Mouse (Mus musculus): Measurements from ENCODE around the gene Synrg. TPM values are rescaled to one million over a fixed set of nuclear protein-coding genes. Genes with fewer than 3 reads are reported as not detected.

Synrg gene
- polyA plus RNA-seq, 1 experiment: 21.0 TPM

DNA sequence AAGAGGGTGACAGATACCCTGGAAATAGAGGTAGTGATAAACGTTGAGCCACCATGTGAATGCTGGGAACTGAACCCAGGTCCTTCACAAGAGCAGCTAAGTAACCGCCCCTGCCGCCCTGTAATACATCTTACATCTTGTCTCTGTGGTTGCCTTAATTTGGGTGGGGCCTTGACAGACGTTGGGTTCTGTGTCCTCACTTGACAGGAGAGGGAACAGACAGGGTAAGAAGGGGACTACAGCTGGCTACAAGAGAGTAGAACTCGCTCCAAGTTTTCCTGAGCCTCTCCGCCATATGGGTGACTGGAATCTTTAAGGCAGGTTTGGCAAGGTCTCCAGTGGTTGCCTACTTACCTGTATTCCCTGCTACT is 4.0 kb downstream of the Synrg start:
- no peak overlapping the region for H3K4me3 ChIP-seq (ENCODE audit: insufficient read depth, low read depth, low read length)
- H3K4me1 ChIP-seq (ENCODE audit: control insufficient read depth, insufficient read depth, low read length): peaks cover 6% of the 10 kb centered on the region; the same call in 1 of the 2 replicates
- 85% methylated on average over 6 of the region's 6 CpGs for WGBS
- TF ChIP-seq POLR2A (IDR thresholded peaks at IDR 0.05; ENCODE audit: low read depth, low read length) (no peak), CTCF (conservative IDR thresholded peaks at IDR 0.05; ENCODE audit: insufficient read depth, insufficient read length, low read depth, low read length) (no peak)
- no peaks in the 10 kb centered on the region for H3K27me3 ChIP-seq (replicated peaks; ENCODE audit: control insufficient read depth, insufficient read depth, low read length)
- H3K27ac ChIP-seq (ENCODE audit: insufficient read depth, low read depth, low read length): no peak overlapping the region
- DNase-seq: no peak
- no peaks in the 10 kb centered on the region for H3K36me3 ChIP-seq (ENCODE audit: control insufficient read depth, insufficient read depth, low read length)

DNA sequence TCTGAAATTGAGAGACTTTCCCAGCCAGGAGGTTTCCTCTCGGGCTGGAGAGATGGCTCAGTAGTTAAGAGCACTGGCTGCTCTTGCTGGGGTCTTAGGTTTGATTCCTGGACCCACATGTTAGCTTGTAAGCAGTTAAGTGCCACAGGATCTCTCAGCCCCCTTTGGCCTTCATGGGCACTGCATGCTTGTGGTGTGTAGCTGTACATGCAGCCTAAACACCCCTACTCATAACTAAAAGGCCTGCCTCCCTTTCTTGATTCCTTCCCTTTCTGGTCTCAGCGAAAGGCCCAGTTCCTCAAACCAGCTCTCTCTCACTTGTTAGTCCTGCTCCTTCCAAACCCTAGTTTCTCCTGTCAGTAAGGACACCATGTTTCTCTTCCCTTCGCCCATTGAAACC is 4.8 kb downstream of the Synrg start:
- no peaks in the 10 kb centered on the region for H3K36me3 ChIP-seq (ENCODE audit: control insufficient read depth, insufficient read depth, low read length)
- peaks cover 2% of the 10 kb centered on the region; the same call in 1 of the 2 replicates for H3K4me1 ChIP-seq (ENCODE audit: control insufficient read depth, insufficient read depth, low read length)
- no peak for DNase-seq
- 96% methylated on average over 3 of the region's 3 CpGs for WGBS
- TF ChIP-seq POLR2A (IDR thresholded peaks at IDR 0.05; ENCODE audit: low read depth, low read length): no peak
- TF ChIP-seq CTCF (conservative IDR thresholded peaks at IDR 0.05; ENCODE audit: insufficient read depth, insufficient read length, low read depth, low read length): 0 out of 2 replicates have a peak, but pooled peaks have one; percentile 4
- H3K27ac ChIP-seq (ENCODE audit: insufficient read depth, low read depth, low read length): no peak overlapping the region
- H3K27me3 ChIP-seq (replicated peaks; ENCODE audit: control insufficient read depth, insufficient read depth, low read length): no peaks in the 10 kb centered on the region
- no peak overlapping the region for H3K4me3 ChIP-seq (ENCODE audit: insufficient read depth, low read depth, low read length)

DNA sequence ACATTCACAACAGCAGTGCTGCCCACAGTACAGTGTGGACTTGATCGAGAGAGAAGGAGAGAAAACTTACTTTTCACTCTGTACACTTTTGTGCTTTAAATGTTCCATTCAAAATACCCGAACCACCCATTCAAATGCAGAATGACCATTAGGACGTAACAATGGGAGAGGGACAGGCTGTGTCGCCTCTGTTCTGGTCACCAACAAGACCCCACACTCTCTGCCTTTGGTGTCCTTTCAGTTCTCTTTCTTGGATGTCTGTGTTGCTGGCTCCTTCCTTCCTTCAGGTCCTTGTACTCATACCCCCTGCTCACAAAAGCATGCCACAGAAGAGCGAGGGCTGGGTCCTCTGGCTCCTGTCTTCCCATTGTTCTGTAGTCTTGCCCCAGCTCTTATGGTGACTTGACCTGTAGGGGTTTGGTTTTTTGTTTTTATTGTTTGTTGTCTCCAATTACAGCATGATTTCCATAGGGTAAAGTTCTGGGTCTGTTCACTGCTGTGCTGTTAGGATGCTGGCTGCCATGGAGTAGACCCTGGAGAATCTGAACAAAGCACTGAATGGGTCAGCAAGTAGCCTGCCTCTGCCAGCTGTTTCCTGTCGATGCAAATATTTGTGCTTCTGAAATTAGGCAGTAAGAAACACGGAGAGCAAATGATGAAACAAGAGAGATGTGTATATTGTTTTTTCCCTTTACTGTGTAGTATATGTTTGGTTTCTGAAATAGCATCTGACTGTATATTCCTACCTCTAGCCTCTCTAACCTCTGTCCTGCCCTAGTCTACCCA is 10.5 kb downstream of the Synrg start:
- Histone ChIP-seq H3K4me3 (ENCODE audit: insufficient read depth, low read depth, low read length) (no peak overlapping the region), H3K27ac (ENCODE audit: insufficient read depth, low read depth, low read length) (no peak overlapping the region), H3K27me3 (replicated peaks; ENCODE audit: control insufficient read depth, insufficient read depth, low read length) (no peaks in the 10 kb centered on the region), H3K36me3 (ENCODE audit: control insufficient read depth, insufficient read depth, low read length) (peaks cover 2% of the 10 kb centered on the region; the same call in 1 of the 2 replicates), H3K4me1 (ENCODE audit: control insufficient read depth, insufficient read depth, low read length) (no peaks in the 10 kb centered on the region)
- DNase-seq: no peak
- 69% methylated on average over 7 of the region's 7 CpGs for WGBS
- no peak for TF ChIP-seq POLR2A (IDR thresholded peaks at IDR 0.05; ENCODE audit: low read depth, low read length)
- no peak for TF ChIP-seq CTCF (conservative IDR thresholded peaks at IDR 0.05; ENCODE audit: insufficient read depth, insufficient read length, low read depth, low read length)

DNA sequence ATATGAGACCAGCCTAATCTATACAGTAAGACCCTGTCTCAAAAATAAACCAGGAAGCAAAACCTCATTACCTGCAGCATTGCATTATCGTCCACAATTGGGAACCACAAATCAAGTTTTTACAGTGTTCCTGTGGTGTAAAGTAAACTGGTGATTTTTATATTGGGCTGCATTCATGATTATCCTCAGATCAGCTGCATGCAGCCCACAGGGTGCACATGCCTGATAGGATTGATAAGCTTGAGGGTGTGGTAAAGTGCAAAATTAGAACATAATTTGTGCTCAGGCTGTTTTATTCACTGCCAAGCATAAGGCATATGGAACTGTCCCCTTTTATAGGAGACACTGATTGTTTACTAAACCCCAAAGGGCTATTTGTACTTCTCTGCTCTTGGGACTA is 11.3 kb downstream of the Synrg start:
- 82% methylated on average over 1 of the region's 1 CpGs for WGBS

DNA sequence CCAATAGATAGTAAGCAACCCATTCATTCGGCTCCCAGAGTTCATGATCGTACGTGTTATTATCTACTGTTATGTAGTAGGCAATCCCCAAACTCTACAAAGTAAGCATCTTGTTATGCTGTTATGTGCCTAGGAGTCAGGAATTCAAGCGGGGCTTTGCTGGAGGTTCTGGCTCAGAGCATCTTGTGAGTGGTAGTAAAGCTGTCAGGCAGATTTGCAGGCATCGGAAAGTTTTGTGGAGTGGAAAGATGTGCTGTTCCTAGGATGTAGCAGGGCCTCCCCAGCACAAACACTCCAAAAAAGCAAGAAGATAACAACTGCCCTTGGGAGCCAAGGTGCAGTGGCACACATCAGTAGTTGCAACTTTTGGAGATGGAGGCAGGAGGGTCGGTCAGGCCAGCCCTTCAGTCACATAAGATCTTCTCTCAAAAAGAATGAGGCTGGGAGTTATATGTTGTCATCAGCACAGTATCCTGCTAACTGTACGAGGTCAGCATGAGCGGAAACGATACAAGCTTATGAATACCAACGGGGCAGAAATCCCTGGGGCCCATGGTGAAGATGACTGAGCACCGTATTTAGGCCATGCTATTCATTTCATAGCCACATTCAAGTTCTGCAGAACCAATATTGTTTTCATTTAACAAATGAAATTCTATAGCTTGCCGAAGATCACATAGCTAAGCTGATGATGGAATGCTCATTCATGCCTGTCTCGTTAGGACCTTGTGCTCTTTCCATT is 12.2 kb downstream of the Synrg start:
- 59% methylated on average over 13 of the region's 13 CpGs for WGBS

More for the DNA sequence above, 11.3 kb downstream of the Synrg start:
- Histone ChIP-seq H3K27me3 (replicated peaks; ENCODE audit: control insufficient read depth, insufficient read depth, low read length) (no peaks in the 10 kb centered on the region), H3K27ac (ENCODE audit: insufficient read depth, low read depth, low read length) (no peak overlapping the region), H3K4me3 (ENCODE audit: insufficient read depth, low read depth, low read length) (no peak overlapping the region), H3K36me3 (ENCODE audit: control insufficient read depth, insufficient read depth, low read length) (peaks cover 2% of the 10 kb centered on the region; the same call in 1 of the 2 replicates), H3K4me1 (ENCODE audit: control insufficient read depth, insufficient read depth, low read length) (no peaks in the 10 kb centered on the region)
- no peak for DNase-seq
- TF ChIP-seq POLR2A (IDR thresholded peaks at IDR 0.05; ENCODE audit: low read depth, low read length) (no peak), CTCF (conservative IDR thresholded peaks at IDR 0.05; ENCODE audit: insufficient read depth, insufficient read length, low read depth, low read length) (no peak)

DNA sequence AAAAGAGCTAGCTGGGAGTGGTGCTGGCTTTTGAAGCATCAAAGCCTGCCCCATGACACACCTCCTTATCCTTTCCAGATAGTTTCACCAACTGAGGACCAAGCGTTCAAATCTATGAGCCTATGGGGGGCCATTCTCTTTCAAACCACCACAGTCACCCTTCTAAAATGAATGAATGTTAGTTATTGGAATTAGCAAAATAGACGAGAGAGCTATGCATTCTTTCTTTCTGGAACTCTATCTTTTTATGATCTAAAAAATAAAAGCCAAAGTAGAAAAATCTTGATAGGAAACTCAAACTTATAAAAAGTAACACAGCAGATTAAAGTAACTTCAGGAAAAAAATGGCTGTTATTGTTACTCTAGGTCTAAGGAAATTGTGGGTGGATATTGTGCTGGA is 13.6 kb downstream of the Synrg start:
- Histone ChIP-seq H3K27me3 (replicated peaks; ENCODE audit: control insufficient read depth, insufficient read depth, low read length) (no peaks in the 10 kb centered on the region), H3K27ac (ENCODE audit: insufficient read depth, low read depth, low read length) (no peak overlapping the region), H3K4me3 (ENCODE audit: insufficient read depth, low read depth, low read length) (no peak overlapping the region), H3K36me3 (ENCODE audit: control insufficient read depth, insufficient read depth, low read length) (peaks cover 7% of the 10 kb centered on the region), H3K4me1 (ENCODE audit: control insufficient read depth, insufficient read depth, low read length) (no peaks in the 10 kb centered on the region)
- DNase-seq: no peak
- WGBS: 90% methylated on average over 2 of the region's 2 CpGs
- no peak for TF ChIP-seq POLR2A (IDR thresholded peaks at IDR 0.05; ENCODE audit: low read depth, low read length)
- no peak for TF ChIP-seq CTCF (conservative IDR thresholded peaks at IDR 0.05; ENCODE audit: insufficient read depth, insufficient read length, low read depth, low read length)

More for the DNA sequence above, 12.2 kb downstream of the Synrg start:
- no peak for DNase-seq
- no peak overlapping the region for H3K27ac ChIP-seq (ENCODE audit: insufficient read depth, low read depth, low read length)
- H3K4me3 ChIP-seq (ENCODE audit: insufficient read depth, low read depth, low read length): no peak overlapping the region
- H3K36me3 ChIP-seq (ENCODE audit: control insufficient read depth, insufficient read depth, low read length): peaks cover 3% of the 10 kb centered on the region
- H3K4me1 ChIP-seq (ENCODE audit: control insufficient read depth, insufficient read depth, low read length): no peaks in the 10 kb centered on the region
- no peak for TF ChIP-seq CTCF (conservative IDR thresholded peaks at IDR 0.05; ENCODE audit: insufficient read depth, insufficient read length, low read depth, low read length)
- no peak for TF ChIP-seq POLR2A (IDR thresholded peaks at IDR 0.05; ENCODE audit: low read depth, low read length)
- no peaks in the 10 kb centered on the region for H3K27me3 ChIP-seq (replicated peaks; ENCODE audit: control insufficient read depth, insufficient read depth, low read length)

DNA sequence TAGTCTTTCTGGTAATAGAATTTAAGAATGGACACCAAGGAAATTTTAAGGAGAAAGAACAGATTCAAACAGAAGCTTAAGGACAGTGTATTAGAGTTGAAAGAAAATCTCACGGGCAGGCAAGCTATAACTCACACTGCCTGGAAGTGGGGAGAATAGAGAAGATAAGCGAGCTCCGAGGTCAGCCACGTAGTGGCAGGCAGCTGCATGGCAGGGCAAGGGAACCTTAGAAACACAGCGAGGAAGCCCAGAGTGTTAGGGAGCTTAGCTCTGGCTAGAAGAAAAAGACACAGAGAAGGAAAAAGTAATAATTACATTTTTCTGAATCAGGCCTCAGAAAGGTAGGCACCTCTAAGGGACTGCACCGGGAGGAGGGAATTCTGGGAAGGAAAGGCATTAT is 15.8 kb downstream of the Synrg start:
- Histone ChIP-seq H3K27me3 (replicated peaks; ENCODE audit: control insufficient read depth, insufficient read depth, low read length) (no peaks in the 10 kb centered on the region), H3K4me3 (ENCODE audit: insufficient read depth, low read depth, low read length) (no peak overlapping the region), H3K27ac (ENCODE audit: insufficient read depth, low read depth, low read length) (no peak overlapping the region), H3K36me3 (ENCODE audit: control insufficient read depth, insufficient read depth, low read length) (peaks cover 10% of the 10 kb centered on the region), H3K4me1 (ENCODE audit: control insufficient read depth, insufficient read depth, low read length) (no peaks in the 10 kb centered on the region)
- TF ChIP-seq CTCF (conservative IDR thresholded peaks at IDR 0.05; ENCODE audit: insufficient read depth, insufficient read length, low read depth, low read length) (no peak), POLR2A (IDR thresholded peaks at IDR 0.05; ENCODE audit: low read depth, low read length) (no peak)
- DNase-seq: no peak
- 81% methylated on average over 6 of the region's 6 CpGs for WGBS

All from kidney, adult 2 months (tissue).